Mouse (Mus musculus): Measurements from ENCODE around the gene Exoc3l4. TPM values are rescaled to one million over a fixed set of nuclear protein-coding genes. Genes with fewer than 3 reads are reported as not detected.

The Exoc3l4 gene
- 1 to 10 TPM in 1 of 2 experiments, under 1 TPM in 1; 0.41 to 1.1 TPM for total RNA-seq (2021)
- long read RNA-seq, partial matches to known transcripts, result 0 of 1 reads
- long read RNA-seq, other reads (novel, unspliced or antisense), result 1 of 1 reads

DNA sequence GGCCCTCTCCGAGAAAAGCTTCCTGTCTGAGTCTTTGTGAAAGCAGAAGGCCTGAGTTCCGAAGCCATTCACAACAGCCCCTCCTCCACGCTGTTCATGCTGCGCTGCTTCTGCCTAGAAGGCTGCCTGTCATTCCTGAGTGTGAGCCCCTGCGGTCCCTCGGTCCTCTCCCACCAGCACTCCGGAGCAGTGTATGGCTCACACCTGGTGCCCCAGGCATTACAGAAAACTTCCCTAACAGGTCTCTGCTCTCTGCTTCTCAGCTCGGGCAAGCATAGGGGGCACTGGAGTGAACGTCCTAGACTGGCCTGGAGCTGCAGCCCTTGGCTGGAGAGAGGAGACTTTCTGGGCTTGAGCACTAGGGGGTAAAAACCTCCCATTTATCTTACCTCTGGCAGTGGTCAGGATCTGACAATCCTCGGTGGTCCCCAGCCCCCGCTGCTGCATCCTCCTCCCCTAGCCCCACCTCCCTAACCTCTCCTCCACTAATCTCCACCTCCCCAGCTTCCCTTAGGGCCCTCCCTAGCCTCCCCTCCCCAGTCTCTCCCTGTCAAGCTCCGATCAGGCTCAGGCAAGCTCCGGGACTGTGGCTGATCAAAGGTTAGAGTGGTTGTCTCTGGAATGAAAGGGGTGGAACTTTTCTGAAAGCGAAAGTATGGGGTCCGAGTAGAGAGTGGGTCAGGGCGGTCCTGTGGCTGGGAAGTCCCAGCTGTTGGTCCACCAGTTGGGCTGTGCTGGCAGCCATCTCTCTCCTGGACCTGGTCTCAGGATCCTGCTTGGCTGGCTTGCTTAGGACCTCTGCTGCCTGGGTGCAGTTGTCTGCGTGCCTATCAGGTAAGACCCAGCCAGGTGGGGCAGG, at the start of gene Exoc3l4:
Gene Exoc3l4, plus strand, starts transcription at position 97 of the 859 bp plus-strand sequence.
- no peak for DNase-seq (ENCODE audit: low spot score in 2 of 2)

DNA sequence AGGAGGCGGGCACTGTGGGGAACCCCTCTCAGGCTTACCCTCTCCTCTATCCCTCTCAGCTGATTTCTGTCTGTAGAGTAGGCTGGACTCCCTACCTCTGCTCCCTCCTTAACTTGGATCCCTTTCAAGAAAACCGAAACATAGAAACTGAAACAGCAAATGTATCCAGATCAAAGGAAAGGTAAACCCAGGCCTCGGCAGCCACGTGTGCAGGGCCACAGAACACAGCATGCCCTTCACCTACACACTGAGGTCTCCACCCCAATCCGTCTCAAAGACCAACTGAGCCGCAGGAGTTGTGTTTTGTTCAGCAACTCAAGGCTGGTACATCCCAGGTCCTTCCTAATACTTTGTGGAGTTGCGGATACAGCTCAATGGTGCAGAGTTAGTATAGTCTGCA, 49.8 kb upstream of the Exoc3l4 start:
- DNase-seq (ENCODE audit: low spot score in 2 of 2), result no peak

DNA sequence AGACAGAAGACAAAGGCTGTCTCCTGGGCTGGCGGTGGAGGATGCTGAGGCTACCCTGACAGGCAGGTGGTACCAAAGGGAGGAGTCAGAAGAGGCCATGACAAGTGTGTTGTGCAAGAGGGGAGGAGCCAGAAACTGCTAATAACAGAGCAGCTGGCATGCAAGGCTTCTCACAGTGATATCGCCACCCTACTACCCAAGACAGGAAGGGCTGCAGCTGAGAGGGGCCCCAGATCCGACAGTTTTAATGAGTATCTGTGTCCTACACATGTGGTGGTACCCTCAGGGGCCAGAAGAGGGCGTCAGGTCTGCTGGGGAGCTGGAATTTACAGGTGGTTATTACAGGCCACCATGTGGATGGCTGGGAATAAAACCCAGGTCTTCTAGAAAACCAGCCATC, 46.6 kb upstream of the Exoc3l4 start:
- DNase-seq (ENCODE audit: low spot score in 2 of 2), result no peak

DNA sequence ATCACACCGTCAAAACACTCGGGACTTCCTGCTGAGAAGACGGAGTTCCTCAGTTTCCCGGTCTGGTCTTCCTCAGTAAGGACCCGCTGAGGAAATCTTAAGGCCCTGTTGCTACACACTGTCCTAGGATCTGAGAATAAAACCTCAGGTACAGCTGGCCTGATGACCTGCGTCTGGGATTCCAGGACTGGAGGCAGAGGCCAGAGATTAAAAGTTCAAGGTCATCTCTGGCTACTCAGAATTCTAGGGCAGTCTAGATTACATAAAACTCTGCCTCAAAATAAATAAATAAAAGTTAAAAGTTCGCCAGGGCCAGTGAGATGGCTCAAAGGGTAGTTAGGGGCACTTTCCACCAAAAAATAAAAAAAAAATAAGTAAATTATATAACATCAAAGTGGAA, 44.9 kb upstream of the Exoc3l4 start:
- DNase-seq (ENCODE audit: low spot score in 2 of 2), result no peak

DNA sequence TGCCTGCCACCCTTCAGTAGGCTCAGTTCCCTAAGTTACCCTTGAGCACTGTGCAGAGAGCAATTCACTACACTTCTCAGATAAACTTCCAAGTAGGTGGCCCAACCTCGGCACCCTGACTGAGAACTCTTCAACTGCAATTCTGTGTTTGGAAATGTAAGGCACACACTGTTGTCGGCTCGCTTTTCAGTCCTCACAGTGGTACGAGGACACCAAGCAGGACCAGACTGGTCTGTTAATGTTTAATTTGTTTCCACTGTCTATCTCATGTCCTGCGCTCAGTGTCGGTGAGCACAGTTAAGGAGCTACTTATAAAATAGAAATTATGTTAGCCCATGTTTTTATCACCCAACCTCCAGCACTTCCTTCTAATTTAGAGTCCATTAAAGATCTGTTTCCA, 43.4 kb upstream of the Exoc3l4 start:
- DNase-seq (ENCODE audit: low spot score in 2 of 2), result no peak

DNA sequence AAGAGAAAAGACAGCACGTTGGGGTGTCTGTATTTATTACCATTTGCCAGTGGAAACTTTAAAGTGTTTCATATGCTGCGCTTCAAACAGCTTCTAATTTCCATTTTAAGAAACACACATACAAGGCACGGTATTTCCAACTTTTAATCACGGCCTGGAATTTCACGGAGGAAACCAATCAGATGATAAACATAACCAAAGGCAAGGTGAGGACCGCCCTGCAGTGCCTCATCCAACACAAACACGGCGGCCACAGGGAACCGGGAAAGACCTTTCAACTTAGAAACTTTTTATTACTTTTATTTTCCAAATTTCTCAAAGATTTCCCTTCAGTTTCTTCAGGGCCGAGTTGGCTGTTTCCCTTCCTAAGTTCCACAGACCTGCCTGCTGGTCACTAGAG, 42.1 kb upstream of the Exoc3l4 start:
- DNase-seq (ENCODE audit: low spot score in 2 of 2), result no peak

DNA sequence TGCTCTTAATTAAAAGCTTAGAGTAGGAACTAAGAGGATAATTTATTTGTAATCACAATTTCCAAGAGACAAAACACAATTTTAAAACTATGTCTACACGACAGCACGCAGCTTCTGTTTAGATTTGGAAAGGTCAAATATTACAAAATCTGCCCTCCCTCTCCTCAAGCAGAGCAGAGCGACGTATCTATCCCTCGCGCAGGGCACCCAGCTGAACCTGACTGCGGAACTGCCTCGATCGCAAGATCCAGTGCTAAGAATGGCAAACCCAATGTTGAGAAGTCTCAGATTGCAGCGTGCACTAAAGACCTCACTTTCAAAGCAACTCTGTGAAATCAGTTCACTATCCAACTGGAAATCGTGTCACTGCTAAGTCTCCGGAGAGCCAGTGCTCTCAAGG, 41.3 kb upstream of the Exoc3l4 start:
- DNase-seq (ENCODE audit: low spot score in 2 of 2), result no peak

DNA sequence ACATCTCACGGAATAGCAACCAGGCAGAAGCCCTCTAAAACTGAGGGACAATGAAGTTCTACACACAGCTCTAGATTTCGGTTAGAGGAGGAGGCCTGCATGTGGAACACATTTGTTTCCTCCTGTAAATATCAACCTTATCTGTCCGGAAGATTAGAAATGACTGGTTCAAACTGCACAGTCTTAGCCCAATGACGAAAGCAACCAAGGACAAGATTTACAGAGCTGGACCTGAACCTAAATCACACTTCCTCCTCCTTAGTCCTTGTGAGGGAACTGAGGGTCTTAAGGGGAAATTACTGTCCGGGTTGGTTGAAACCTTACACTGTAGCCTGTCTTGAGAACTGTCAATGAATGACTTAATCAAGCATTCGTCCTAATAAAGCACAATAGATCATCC, 40.8 kb upstream of the Exoc3l4 start:
- no peak for DNase-seq (ENCODE audit: low spot score in 2 of 2)

DNA sequence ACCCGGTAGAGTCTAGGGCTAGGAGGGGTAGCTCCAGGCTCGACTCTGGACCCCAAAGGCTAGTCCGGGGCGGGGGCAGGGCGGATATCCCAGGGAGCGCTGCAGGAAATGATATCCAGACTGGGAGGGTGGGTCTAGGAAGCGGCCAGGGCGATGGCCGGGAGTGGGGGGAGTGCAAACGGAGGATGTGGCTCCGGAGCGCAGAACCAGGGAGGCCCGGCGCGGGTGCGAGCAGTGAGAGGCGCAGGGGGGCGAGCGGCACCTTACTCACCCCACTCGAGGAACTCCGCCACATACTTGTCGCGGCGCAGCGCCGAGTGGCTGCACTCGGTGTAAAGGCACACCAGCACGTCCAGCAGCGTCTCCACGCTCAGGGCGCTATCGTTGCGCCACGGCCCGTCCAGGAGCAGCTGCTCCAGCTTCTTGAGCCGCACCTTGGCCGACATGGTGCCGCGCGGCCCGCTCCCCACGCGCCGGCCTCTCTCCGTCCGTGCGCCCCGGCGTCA, 39.9 kb upstream of the Exoc3l4 start:
- DNase-seq (ENCODE audit: low spot score in 2 of 2), result peak; percentile 49 to 64

DNA sequence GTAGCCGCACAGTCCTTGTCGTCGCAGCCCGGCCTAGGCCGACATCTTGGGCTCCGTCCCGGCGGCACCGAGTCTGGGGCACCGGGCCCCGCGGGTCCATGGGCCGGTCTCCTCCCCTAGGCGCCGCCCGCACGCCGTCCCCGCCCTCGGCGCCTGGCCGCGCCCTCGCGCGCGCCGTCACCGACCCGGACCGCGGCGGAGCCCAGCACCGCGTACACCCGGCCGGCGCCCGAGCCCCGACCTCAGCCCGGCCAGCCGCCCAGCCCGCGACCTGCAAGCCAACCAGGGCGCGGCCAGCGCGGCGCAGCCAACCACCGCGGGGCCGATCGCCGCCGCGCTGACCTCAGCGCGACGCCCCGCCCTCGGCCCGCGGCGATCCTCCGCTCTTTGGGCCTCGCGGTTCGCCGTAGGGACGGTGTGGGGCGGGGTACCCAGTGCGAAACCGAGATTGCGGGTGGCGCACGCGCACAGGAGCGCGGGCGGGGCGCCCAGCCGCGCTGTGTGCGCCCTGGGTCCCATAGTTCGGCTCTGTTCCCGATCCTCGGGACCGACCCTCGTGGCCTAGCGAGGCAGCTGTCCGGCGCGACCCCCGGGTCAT, 39.3 kb upstream of the Exoc3l4 start, which contains the start of gene Cdc42bpb:
Gene Cdc42bpb, minus strand, starts transcription at position 343 of the 598 bp plus-strand sequence.
- DNase-seq (ENCODE audit: low spot score in 2 of 2), result peak; percentile 90 to 95

DNA sequence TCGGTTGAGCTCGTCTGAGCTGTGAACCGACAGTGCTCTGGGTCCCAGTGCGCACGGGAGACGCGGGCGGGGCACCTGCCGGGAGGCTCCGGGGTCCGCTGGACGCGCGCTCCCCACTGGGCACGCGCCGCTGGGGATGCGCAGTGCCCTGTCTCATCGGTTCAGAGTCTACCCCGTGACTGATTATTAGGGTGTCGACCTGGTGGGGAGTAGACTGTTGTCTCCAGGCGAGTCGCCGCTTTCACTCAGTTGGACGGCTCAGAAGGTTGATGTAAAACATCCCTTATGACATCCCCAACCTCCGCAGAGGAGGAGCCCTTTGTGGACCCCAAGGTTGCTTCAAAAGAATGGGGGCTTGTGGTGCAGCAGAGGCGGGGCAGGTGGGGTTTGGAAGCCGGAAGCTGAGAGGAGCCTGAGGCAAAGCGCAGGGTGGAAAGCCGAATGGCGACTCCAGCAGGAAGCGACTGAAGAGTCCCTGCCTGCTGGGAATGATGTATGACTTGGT, 38.8 kb upstream of the Exoc3l4 start:
- no peak for DNase-seq (ENCODE audit: low spot score in 2 of 2)

DNA sequence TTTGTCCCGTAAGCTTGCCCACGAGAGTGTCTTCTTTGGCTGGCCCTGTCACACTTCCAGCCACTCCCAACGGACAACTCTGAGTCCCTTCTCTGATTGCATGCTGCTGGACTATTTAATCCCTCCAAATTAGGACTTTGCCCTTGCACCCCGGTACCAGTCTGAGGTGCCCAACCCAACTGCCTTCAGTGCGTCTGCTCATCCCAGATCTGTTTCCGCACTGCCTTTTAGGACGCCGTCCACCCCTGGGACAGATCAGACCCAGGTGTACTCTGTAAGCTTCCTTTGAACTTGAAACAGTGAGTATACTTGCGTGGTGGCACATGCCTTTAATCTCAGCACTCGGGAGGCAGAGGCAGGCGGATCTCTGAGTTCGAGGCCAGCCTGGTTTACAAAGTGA, 38.0 kb upstream of the Exoc3l4 start:
- DNase-seq (ENCODE audit: low spot score in 2 of 2), result no peak

DNA sequence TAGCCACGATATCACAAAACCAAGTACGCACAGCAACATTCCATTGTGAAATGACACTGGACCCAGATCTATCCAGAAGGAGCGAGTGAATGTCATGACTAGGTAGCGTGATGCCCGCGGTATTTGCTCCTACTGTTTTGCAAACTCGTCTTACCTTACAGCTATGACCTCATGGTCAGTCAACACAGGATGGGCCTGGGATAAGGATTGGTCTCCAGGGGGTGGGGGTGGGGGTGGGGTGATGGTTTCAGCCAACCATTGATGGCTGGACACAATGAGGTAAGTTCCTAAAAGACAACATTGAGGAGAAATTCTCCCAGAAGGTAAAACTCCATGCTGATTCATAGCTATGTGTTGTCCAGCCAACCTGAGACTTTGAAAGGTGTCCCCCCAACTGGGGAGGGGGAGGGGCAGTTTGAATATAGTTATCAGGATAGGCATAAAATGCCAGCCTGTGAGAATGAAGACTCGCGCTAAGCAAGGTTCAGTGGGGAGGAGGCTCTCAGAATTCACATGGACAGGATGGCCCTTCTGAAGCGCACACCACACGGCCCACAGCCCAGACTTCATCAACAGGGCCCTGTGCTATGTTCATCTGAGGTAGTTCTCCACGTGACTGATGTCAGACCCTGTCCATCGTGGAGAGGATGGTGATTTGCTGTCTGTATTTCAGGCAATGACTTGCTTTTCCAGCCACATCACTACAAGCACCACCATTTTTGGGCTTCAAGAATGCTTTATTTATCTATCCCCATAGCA, 30.8 kb upstream of the Exoc3l4 start:
- DNase-seq (ENCODE audit: low spot score in 2 of 2), result no peak

DNA sequence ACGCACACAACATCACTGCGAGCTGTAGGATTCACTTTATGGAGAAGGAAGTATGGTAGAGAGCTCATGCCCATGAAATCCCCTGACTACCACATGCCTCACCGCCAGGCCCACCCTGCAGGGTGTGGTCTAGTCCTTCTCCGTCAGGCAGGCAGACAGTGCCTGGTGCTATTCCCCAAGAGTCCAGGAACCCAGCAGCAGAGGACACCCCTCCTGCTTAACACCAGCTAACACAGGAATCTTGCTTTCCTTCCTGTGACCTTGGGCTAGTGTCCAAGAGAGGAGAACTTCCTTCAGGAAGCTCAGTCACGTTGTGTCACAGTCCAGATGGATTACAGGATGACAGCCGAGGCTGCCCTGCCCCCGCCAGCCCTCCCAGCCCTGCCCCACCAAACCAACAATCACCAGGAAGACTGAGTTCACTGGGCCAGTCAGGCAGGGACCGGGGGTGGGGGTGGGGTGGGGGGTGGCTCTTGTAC, 30.1 kb upstream of the Exoc3l4 start:
- no peak for DNase-seq (ENCODE audit: low spot score in 2 of 2)

DNA sequence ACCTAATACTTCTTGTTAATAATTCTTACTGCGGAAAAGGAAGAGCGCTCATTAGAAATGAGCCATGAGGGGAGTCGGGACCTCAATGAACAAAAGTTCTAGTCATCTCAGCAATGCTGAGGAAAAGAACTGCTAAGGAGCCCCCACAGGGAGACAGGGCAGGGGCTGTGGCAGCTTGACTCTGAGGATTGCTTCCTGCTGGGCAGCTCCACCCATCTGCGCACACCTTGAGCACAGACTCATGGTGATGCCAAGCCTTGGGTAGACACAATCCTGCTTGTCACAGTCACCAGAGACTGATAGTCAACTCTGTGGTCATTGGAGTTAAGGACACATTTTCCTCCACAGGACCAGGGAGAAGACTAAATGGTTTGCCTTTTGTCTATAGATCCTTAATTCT, 29.7 kb upstream of the Exoc3l4 start:
- DNase-seq (ENCODE audit: low spot score in 2 of 2), result no peak

DNA sequence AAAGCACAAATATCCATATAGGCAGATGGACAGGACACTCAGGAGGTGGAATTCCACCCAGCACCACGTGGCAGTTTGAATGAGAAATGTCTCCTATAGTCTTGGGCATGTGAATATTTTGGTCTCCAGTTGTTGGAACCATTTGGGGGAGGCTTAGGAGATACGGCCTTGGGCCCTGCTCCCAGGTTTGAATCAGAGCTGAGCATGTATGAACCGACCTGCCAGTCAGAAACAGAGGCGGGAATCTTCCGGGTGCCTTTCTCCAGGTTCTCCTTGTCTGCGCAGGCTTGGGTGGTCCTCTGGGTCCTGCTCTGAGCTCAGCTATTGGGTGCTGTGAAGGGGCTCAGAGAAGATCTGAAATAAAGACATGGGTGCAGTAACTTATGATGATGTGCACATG, 22.8 kb upstream of the Exoc3l4 start:
- DNase-seq (ENCODE audit: low spot score in 2 of 2), result no peak

DNA sequence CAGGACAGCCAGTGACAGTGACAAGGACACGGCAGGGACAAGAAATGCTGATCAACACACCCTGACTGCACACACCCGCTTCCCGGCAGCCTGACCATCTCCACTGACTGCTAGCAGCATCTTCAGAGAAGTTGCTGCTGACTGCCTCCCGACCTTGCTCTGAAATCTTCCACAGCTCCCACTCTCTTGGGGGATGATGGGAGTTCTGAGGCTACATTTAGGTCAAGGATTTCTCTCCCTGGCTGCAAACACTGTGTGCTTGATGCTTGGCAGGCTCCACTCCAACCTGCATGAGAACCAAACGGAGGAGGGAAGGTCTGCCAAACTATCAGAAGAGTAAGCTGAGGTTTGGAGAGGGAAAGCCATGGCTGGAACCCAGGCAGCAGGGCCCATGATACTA, 19.8 kb upstream of the Exoc3l4 start:
- no peak for DNase-seq (ENCODE audit: low spot score in 2 of 2)

DNA sequence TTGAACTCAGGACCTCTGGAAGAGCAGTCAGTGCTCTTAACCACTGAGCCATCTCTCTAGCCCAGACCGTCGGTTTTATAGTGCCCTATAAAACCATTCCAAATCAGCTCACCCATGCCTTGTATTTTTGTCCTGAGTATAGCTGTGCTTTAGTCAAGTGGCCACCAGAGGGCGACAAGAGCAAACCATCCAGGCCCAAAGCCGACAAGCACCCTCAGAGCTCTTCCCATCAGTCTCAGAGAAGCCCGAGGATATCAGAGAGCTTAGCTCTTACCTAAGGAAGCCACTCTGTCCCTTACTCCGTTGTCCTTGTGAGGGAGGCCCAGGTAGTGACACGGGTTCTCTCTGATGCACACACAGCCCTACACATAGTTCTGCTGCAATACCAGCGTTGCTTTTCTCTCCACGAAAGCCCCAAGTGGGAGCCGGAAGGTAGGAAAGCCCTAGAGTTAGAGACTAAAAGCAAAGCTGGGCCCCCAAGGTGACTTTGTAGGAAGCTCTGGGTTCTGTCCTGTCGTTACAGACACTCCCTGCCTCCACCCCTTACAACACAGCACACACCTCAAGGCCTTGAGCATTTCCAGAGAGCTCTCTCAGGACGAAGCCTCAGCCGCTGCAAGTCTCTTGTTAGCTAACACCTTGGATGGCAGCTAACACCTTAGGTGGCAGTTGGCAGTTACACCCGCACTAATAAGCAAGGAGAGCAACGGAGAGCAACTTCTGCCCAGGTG, 15.2 kb upstream of the Exoc3l4 start:
- DNase-seq (ENCODE audit: low spot score in 2 of 2), result peak; percentile 81 to 85

DNA sequence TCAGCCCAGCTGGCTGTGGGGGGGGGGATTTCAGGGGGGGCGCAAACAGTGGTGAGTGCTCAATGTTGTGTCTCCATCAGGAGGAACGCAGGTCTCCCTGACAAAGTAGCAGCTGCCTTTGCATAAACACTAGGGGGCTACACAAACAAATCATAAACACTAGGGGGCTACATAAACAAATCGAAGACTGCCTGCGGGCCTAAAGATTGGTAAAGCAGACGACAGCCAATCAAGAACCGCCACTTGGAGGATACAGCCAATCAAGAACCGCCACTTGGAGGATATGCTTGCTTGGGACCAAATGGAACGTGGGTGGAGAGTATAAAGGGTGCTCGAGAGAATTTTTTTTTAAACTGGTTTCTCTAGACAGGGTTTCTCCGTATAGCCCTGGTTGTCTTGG, 11.9 kb upstream of the Exoc3l4 start:
- no peak for DNase-seq (ENCODE audit: low spot score in 2 of 2)

DNA sequence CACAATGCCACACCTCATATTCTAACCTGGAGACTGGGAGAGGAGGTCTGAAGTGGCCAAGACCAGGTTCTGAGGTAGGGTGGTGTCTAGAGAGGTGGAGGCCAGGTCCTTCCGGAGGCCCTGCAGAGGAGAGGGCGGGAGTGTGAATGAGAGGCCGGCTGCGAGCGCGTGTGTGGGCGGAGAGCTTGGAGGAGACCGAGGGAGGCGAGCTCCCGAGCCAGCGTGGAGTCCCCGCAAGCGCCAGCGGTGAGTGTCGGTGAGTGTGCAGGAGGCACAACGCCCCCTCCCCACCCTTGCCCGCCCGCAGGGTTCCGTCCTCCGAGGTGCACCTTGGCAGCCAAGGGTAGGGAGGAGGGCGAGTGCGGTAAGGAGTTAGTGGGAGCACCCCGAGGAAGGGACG, 10.2 kb upstream of the Exoc3l4 start, which contains the start of gene Lbhd2:
Gene Lbhd2, plus strand, starts transcription at position 188 of the 400 bp plus-strand sequence.
- no peak for DNase-seq (ENCODE audit: low spot score in 2 of 2)

DNA sequence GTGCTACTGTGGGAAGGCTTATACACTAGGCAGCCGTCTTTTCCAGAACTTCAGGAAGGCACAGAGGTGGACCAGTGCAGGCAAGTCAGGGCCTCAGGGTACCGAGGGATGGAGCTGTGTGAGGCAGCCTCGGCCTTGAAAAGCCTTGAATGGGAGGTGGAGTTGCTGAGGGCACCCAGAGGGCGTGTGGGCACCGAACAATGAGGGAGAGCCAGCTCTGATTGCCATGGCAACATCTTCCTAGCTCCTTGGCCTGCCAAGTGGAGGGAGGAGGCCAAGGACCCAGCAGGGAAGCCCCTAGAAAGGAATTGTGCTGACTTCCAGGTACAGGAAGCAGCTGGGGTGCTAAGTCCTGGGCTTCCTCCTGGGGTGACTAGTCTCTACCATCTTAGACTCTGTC, 7.2 kb upstream of the Exoc3l4 start:
- DNase-seq (ENCODE audit: low spot score in 2 of 2), result no peak
